Mouse (Mus musculus) 3134 (cell line): ENCODE results near the gene Auh.

Experiments
- DNase-seq: peaks from one replicate; pipeline ENCODE4 v3.0.0-alpha.2; 2011; ENCODE audit warnings: low spot score; ENCODE audit not compliant: insufficient read length; ENCODE audit errors: extremely low read depth

Gene Auh

DNA sequence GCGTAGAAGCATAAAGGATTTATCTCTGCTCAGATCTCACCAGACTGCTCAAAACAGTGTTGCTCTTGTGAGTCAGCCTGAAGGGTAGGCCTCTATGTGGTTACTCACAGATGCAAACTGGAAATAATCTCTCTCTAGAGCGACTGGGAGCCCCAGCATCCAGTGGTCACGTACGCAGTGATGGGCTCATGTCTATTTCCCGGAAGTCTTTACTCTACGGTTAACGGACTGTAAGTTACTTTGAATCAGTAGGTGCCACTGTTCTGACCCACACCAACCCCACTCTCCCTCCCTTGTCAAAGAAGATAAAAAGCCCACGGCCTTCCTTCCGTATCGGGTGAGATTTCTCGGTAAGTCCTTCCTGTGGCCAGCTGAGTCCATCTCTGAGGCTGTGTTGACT lies 121.8 kb downstream of the Auh start:
- peak; percentile 49 for DNase-seq

- no peak for DNase-seq
Observed at GRCm38 (mm10) chr13:52806029-52806428, 123.5 kb downstream of the Auh start.

DNA sequence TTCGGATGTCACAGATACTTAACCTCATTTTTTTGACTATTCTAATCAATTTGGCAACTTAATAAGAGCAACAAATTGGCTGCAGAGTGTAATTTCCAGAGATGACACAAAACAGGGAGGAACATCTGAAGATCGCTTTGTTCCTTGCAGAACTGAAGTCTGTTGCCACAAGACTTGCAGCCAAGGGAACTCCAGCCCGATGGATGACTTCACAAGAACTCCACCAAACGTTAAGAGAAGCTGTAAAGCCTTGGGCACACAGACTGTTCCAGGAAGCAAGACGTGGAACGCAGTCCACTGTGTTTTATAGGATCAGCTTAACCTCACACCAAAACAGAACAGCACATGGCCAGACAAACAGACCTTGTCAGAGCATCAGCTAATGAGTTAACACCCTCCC lies 123.9 kb downstream of the Auh start:
- no peak for DNase-seq

DNA sequence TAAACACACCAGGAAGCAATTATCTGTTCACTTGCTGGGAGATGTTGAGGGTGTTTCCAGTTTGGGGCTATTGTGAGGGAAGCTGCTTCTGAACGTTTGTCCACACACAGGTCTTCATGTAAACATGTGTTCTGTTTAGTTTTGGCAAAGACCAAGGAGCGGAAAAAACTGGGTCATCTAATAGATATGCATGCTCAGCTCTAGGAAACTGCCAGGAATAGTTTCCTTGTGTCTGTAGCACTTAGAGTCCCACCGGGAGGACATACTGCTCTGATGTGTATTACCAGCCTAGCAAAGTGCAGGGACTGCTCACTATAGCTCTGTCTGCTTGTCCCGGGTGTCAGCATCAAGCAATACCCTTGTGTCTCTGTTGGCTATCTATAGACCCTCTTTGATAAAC lies 127.0 kb downstream of the Auh start:
- DNase-seq: no peak

GRCm38 (mm10) chr13:52800687-52801341 lies 128.7 kb downstream of the Auh start:
- no peak for DNase-seq

GRCm38 (mm10) chr13:52800091-52800490 lies 129.4 kb downstream of the Auh start:
- DNase-seq: no peak

DNA sequence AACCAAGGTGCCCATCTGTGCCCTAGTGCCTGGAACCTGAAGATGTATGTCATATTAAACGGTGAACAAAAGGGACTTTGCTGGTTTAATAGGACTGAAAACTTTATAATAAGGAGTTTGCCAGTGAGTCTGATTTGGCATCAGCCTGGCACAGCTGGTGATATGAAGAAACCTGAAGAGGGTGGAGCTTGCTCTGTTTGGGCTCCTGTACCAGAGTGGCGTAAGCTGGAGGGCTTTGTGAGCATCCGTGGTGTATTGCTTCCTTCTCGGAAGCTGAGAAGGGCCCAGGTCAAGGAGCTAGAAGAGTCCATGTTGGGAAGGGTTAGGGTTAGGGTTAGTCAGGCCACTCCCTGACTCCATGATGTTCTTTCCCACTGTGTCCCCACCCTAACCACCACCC lies 135.2 kb downstream of the Auh start:
- no peak for DNase-seq

- DNase-seq: no peak
Observed at GRCm38 (mm10) chr13:52793434-52793989, 136.0 kb downstream of the Auh start.

DNA sequence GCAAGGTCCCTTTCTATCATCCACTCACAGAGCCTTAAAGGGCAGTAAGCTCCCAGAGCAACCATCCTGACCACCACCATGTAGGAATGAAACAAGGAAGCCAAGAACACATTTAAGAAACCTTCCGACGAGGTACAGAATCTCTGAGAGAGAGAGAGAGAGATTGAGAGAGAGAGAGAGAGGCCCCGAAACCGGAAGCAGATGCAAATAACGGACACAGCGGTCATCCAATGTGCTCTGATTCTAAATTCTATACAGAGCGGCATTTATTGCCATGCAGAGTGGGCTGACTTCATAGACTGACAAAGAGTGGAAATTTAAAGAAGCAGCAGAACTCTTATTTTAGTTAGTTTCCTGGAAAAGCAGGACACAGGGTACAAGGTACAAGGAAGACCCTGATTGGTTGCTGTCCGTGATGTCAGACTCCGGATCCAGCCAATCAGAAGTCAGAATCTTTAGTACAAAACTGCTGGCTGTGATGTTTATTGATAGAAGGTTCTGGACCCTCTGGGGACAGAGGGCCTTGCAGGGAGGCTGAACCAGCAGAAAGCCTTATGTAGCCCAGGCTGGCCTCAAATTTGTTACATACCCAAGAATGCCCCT lies 137.1 kb downstream of the Auh start:
- DNase-seq: no peak

DNA sequence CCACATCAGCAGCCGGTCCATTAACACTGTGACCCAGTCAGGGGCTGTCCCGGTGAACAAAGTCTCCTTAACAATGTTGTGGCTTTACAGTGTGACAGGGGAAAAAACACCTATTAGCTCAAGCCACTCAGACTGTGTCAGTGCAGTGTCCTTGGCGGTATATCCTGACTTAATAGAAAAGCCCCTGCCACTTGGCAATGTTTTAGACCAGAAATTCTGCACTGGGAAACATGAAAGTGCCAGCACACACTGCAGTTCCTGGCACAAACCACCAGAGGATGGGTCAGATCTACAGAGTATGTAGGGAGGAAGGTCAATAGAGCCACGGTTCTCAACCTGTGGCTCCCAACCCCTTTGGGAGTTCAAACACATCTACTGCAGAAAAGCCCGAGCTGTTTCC lies 138.6 kb downstream of the Auh start:
- no peak for DNase-seq
